Mouse (Mus musculus) midbrain, postnatal 0 days (tissue): ENCODE measurements at regions not wholly inside any gene's neighbourhood (a gene's known extent, or its start where the extent isn't known, plus 50 kb on each side); places are given as distances from the start of the nearest gene placed in this dataset.

Experiments
- ATAC-seq: fragments of 200-750 bp; cut with Nextera tagmentation; 2 replicates; pipeline ENCODE4 v1.8.0; 2017; ENCODE audit warnings: moderate number of reproducible peaks, mild to moderate bottlenecking, moderate TSS enrichment, moderate library complexity; ENCODE audit not compliant: low FRiP score
- DNase-seq: peaks from one replicate; pipeline ENCODE4 v3.0.0-alpha.2; 2015; ENCODE audit warnings: low spot score
- H3K27ac ChIP-seq: fragments of 300-500 bp; sonication (generic); 2 replicates; pipeline ENCODE4 v1.5.1; 2014; ENCODE audit warnings: low read depth, mild to moderate bottlenecking, low read length, mixed read lengths
- H3K27me3 ChIP-seq: fragments of 300-500 bp; sonication (generic); 2 replicates; pipeline ENCODE4 v1.6.1; 2014; ENCODE audit warnings: low read length, control low read depth, mixed read lengths; ENCODE audit not compliant: insufficient read depth
- H3K36me3 ChIP-seq: fragments of 300-500 bp; sonication (generic); 2 replicates; pipeline ENCODE4 v1.6.1; 2014; ENCODE audit warnings: low read length, control low read depth, mixed read lengths; ENCODE audit not compliant: insufficient read depth
- H3K4me1 ChIP-seq: fragments of 300-500 bp; sonication (generic); 2 replicates; pipeline ENCODE4 v1.6.1; 2014; ENCODE audit warnings: mild to moderate bottlenecking, control low read depth, antibody characterized with exemption, low read length, mixed read lengths; ENCODE audit not compliant: insufficient read depth
- H3K4me2 ChIP-seq: fragments of 300-500 bp; sonication (generic); 2 replicates; pipeline ENCODE4 v1.6.1; 2014; ENCODE audit warnings: low read depth, mild to moderate bottlenecking, low read length, mixed read lengths; ENCODE audit not compliant: poor library complexity, severe bottlenecking
- H3K4me3 ChIP-seq: fragments of 300-500 bp; sonication (generic); 2 replicates; pipeline ENCODE4 v1.5.1; 2014; ENCODE audit warnings: low read depth, mild to moderate bottlenecking, low read length, moderate library complexity
- H3K9ac ChIP-seq: fragments of 300-500 bp; sonication (generic); replicated peaks from 2 replicates; pipeline ENCODE4 v1.6.1; 2014; ENCODE audit warnings: mild to moderate bottlenecking, low read length, moderate library complexity, mixed read lengths; ENCODE audit not compliant: poor library complexity, severe bottlenecking
- H3K9me3 ChIP-seq: fragments of 300-500 bp; sonication (generic); 2 replicates; pipeline ENCODE4 v1.6.1; 2016; ENCODE audit warnings: low read length, control low read depth
- CTCF ChIP-seq: IDR thresholded peaks from 2 replicates; pipeline ENCODE4 v1.5.1; 2016; ENCODE audit warnings: antibody characterized with exemption, mild to moderate bottlenecking
- WGBS: fragments of 180-500 bp; shearing (Covaris S2); extraction: QIAGEN DNeasy Blood & Tissue Kit; methylation state at CpG from one replicate; pipeline ENCODE4 v1.1.7; 2014; 5-methylcytosine and 5-hydroxymethylcytosine counted together

- H3K4me3 ChIP-seq = no peak overlapping the region
- no peak for TF ChIP-seq CTCF
- no peak overlapping the region for H3K4me2 ChIP-seq
- no peak for ATAC-seq
- H3K36me3 ChIP-seq = no peaks in the 10 kb centered on the region
- H3K27me3 ChIP-seq = no peaks in the 10 kb centered on the region
- H3K4me1 ChIP-seq = 0 out of 2 replicates have a peak, but pooled peaks cover 6% of the 10 kb centered on the region
- H3K27ac ChIP-seq = no peak overlapping the region
- H3K9me3 ChIP-seq = no peaks in the 10 kb centered on the region
- DNase-seq = peak; percentile 17
- H3K9ac ChIP-seq = no peak overlapping the region
- WGBS = 33% methylated on average over 9 of the region's 9 CpGs
Measured at GRCm38 (mm10) chr1:88594484-88595254, 84.8 kb upstream of the Glrp1 start.

- Histone ChIP-seq H3K4me2 (no peak overlapping the region), H3K9ac (no peak overlapping the region), H3K9me3 (no peaks in the 10 kb centered on the region), H3K27ac (no peak overlapping the region), H3K4me3 (no peak overlapping the region), H3K36me3 (no peaks in the 10 kb centered on the region), H3K4me1 (0 out of 2 replicates have a peak, but pooled peaks cover 6% of the 10 kb centered on the region), H3K27me3 (no peaks in the 10 kb centered on the region)
- TF ChIP-seq CTCF = no peak
- WGBS = 31% methylated on average over 6 of the region's 6 CpGs
- ATAC-seq (no peak), DNase-seq (no peak)
Measured at GRCm38 (mm10) chr1:88592036-88592435, 82.2 kb upstream of the Glrp1 start.

GRCm38 (mm10) chr1:88590802-88591380 lies 81.0 kb upstream of the Glrp1 start:
- TF ChIP-seq CTCF = no peak
- 0 out of 2 replicates have a peak, but pooled peaks cover 6% of the 10 kb centered on the region for H3K4me1 ChIP-seq
- WGBS = 67% methylated on average over 9 of the region's 9 CpGs
- H3K36me3 ChIP-seq = no peaks in the 10 kb centered on the region
- no peaks in the 10 kb centered on the region for H3K9me3 ChIP-seq
- no peak overlapping the region for H3K9ac ChIP-seq
- no peak for DNase-seq
- H3K4me3 ChIP-seq = no peak overlapping the region
- H3K4me2 ChIP-seq = no peak overlapping the region
- no peak overlapping the region for H3K27ac ChIP-seq
- no peak for ATAC-seq
- H3K27me3 ChIP-seq = no peaks in the 10 kb centered on the region

GRCm38 (mm10) chr1:88588747-88589146 lies 78.9 kb upstream of the Glrp1 start:
- no peaks in the 10 kb centered on the region for H3K9me3 ChIP-seq
- TF ChIP-seq CTCF = no peak
- DNase-seq (no peak), ATAC-seq (no peak)
- H3K4me2 ChIP-seq = no peak overlapping the region
- H3K27ac ChIP-seq = no peak overlapping the region
- no peaks in the 10 kb centered on the region for H3K4me1 ChIP-seq
- WGBS = 70% methylated on average over 1 of the region's 1 CpGs
- H3K36me3 ChIP-seq = no peaks in the 10 kb centered on the region
- H3K4me3 ChIP-seq = no peak overlapping the region
- H3K9ac ChIP-seq = no peak overlapping the region
- H3K27me3 ChIP-seq = no peaks in the 10 kb centered on the region

GRCm38 (mm10) chr1:88586823-88587820 lies 77.3 kb upstream of the Glrp1 start:
- H3K9me3 ChIP-seq = no peaks in the 10 kb centered on the region
- DNase-seq = peak; percentile 22
- no peak for TF ChIP-seq CTCF

More at GRCm38 (mm10) chr1:88586823-88587820, 77.3 kb upstream of the Glrp1 start:
- 84% methylated on average over 13 of the region's 13 CpGs for WGBS
- Histone ChIP-seq H3K27ac (no peak overlapping the region), H3K4me3 (no peak overlapping the region), H3K27me3 (no peaks in the 10 kb centered on the region), H3K4me1 (no peaks in the 10 kb centered on the region), H3K36me3 (no peaks in the 10 kb centered on the region), H3K9ac (no peak overlapping the region), H3K4me2 (no peak overlapping the region)
- ATAC-seq = no peak
